Mouse (Mus musculus): ENCODE results near the gene Gfod1. TPM values are rescaled to one million over a fixed set of nuclear protein-coding genes. Genes with fewer than 3 reads are reported as not detected.

Gene Gfod1
- polyA plus RNA-seq, 1 experiment = 4.3 TPM

GRCm38 (mm10) chr13:43158281-43158680, 145.7 kb downstream of the Gfod1 start:
- DNase-seq = no peak
- Histone ChIP-seq H3K36me3 (ENCODE audit: control insufficient read depth, insufficient read depth, low read length) (no peaks in the 10 kb centered on the region; the same call in 1 of the 2 replicates), H3K4me3 (ENCODE audit: control insufficient read depth, insufficient read depth, low read length) (no peak overlapping the region), H3K4me1 (replicated peaks; ENCODE audit: control insufficient read depth, insufficient read depth, low read length) (no peaks in the 10 kb centered on the region), H3K27ac (ENCODE audit: control insufficient read depth, insufficient read depth, low read length) (no peak overlapping the region), H3K27me3 (ENCODE audit: control insufficient read depth, insufficient read depth, low read length) (no peaks in the 10 kb centered on the region)
- TF ChIP-seq CTCF (IDR thresholded peaks at IDR 0.05; ENCODE audit: borderline replicate concordance, control insufficient read depth, extremely low read depth, insufficient read depth, low read length, poor library complexity) (no peak), POLR2A (IDR thresholded peaks at IDR 0.05; ENCODE audit: control insufficient read depth, extremely low read depth, insufficient read depth, low read length, poor library complexity) (no peak)
- WGBS = 94% methylated on average over 5 of the region's 5 CpGs

- 92% methylated on average over 5 of the region's 5 CpGs for WGBS
- Histone ChIP-seq H3K27ac (ENCODE audit: control insufficient read depth, insufficient read depth, low read length) (no peak overlapping the region), H3K4me3 (ENCODE audit: control insufficient read depth, insufficient read depth, low read length) (no peak overlapping the region), H3K4me1 (replicated peaks; ENCODE audit: control insufficient read depth, insufficient read depth, low read length) (no peaks in the 10 kb centered on the region), H3K36me3 (ENCODE audit: control insufficient read depth, insufficient read depth, low read length) (no peaks in the 10 kb centered on the region; the same call in 1 of the 2 replicates), H3K27me3 (ENCODE audit: control insufficient read depth, insufficient read depth, low read length) (no peaks in the 10 kb centered on the region)
- no peak for TF ChIP-seq CTCF (IDR thresholded peaks at IDR 0.05; ENCODE audit: borderline replicate concordance, control insufficient read depth, extremely low read depth, insufficient read depth, low read length, poor library complexity)
- TF ChIP-seq POLR2A (IDR thresholded peaks at IDR 0.05; ENCODE audit: control insufficient read depth, extremely low read depth, insufficient read depth, low read length, poor library complexity) = no peak
- no peak for DNase-seq
These were observed 146.6 kb downstream of the Gfod1 start for GRCm38 (mm10) chr13:43157370-43157769.

- no peaks in the 10 kb centered on the region for H3K36me3 ChIP-seq (ENCODE audit: control insufficient read depth, insufficient read depth, low read length)
- DNase-seq = no peak
- no peaks in the 10 kb centered on the region for H3K4me1 ChIP-seq (replicated peaks; ENCODE audit: control insufficient read depth, insufficient read depth, low read length)
- no peaks in the 10 kb centered on the region for H3K27me3 ChIP-seq (ENCODE audit: control insufficient read depth, insufficient read depth, low read length)
- H3K27ac ChIP-seq (ENCODE audit: control insufficient read depth, insufficient read depth, low read length) = no peak overlapping the region
- 96% methylated on average over 14 of the region's 14 CpGs for WGBS
- no peak for TF ChIP-seq POLR2A (IDR thresholded peaks at IDR 0.05; ENCODE audit: control insufficient read depth, extremely low read depth, insufficient read depth, low read length, poor library complexity)
- no peak for TF ChIP-seq CTCF (IDR thresholded peaks at IDR 0.05; ENCODE audit: borderline replicate concordance, control insufficient read depth, extremely low read depth, insufficient read depth, low read length, poor library complexity)
- H3K4me3 ChIP-seq (ENCODE audit: control insufficient read depth, insufficient read depth, low read length) = no peak overlapping the region
These were observed 151.9 kb downstream of the Gfod1 start for GRCm38 (mm10) chr13:43152005-43152520.

- Histone ChIP-seq H3K27ac (ENCODE audit: control insufficient read depth, insufficient read depth, low read length) (no peak overlapping the region), H3K36me3 (ENCODE audit: control insufficient read depth, insufficient read depth, low read length) (no peaks in the 10 kb centered on the region), H3K27me3 (ENCODE audit: control insufficient read depth, insufficient read depth, low read length) (no peaks in the 10 kb centered on the region), H3K4me3 (ENCODE audit: control insufficient read depth, insufficient read depth, low read length) (no peak overlapping the region), H3K4me1 (replicated peaks; ENCODE audit: control insufficient read depth, insufficient read depth, low read length) (no peaks in the 10 kb centered on the region)
- WGBS = 98% methylated on average over 3 of the region's 3 CpGs
- TF ChIP-seq CTCF (IDR thresholded peaks at IDR 0.05; ENCODE audit: borderline replicate concordance, control insufficient read depth, extremely low read depth, insufficient read depth, low read length, poor library complexity) (no peak), POLR2A (IDR thresholded peaks at IDR 0.05; ENCODE audit: control insufficient read depth, extremely low read depth, insufficient read depth, low read length, poor library complexity) (no peak)
- no peak for DNase-seq
These were observed 154.3 kb downstream of the Gfod1 start for GRCm38 (mm10) chr13:43149661-43150060.

GRCm38 (mm10) chr13:43148692-43149091, 155.3 kb downstream of the Gfod1 start:
- H3K36me3 ChIP-seq (ENCODE audit: control insufficient read depth, insufficient read depth, low read length) = no peaks in the 10 kb centered on the region
- no peak for DNase-seq
- H3K4me3 ChIP-seq (ENCODE audit: control insufficient read depth, insufficient read depth, low read length) = no peak overlapping the region
- WGBS = 83% methylated on average over 4 of the region's 4 CpGs
- H3K27me3 ChIP-seq (ENCODE audit: control insufficient read depth, insufficient read depth, low read length) = no peaks in the 10 kb centered on the region
- H3K27ac ChIP-seq (ENCODE audit: control insufficient read depth, insufficient read depth, low read length) = no peak overlapping the region
- H3K4me1 ChIP-seq (replicated peaks; ENCODE audit: control insufficient read depth, insufficient read depth, low read length) = no peaks in the 10 kb centered on the region
- TF ChIP-seq POLR2A (IDR thresholded peaks at IDR 0.05; ENCODE audit: control insufficient read depth, extremely low read depth, insufficient read depth, low read length, poor library complexity) (no peak), CTCF (IDR thresholded peaks at IDR 0.05; ENCODE audit: borderline replicate concordance, control insufficient read depth, extremely low read depth, insufficient read depth, low read length, poor library complexity) (no peak)

GRCm38 (mm10) chr13:43146515-43147258, 157.3 kb downstream of the Gfod1 start:
- Histone ChIP-seq H3K4me3 (ENCODE audit: control insufficient read depth, insufficient read depth, low read length) (no peak overlapping the region), H3K4me1 (replicated peaks; ENCODE audit: control insufficient read depth, insufficient read depth, low read length) (no peaks in the 10 kb centered on the region), H3K36me3 (ENCODE audit: control insufficient read depth, insufficient read depth, low read length) (no peaks in the 10 kb centered on the region), H3K27me3 (ENCODE audit: control insufficient read depth, insufficient read depth, low read length) (no peaks in the 10 kb centered on the region), H3K27ac (ENCODE audit: control insufficient read depth, insufficient read depth, low read length) (no peak overlapping the region)
- 92% methylated on average over 8 of the region's 8 CpGs for WGBS
- DNase-seq = no peak
- no peak for TF ChIP-seq POLR2A (IDR thresholded peaks at IDR 0.05; ENCODE audit: control insufficient read depth, extremely low read depth, insufficient read depth, low read length, poor library complexity)

Other genes starting within 250 kb of the Gfod1 start
- 8.6 and 14.5 TPM in 2 replicates for gene Tbc1d7, start 132.7 kb downstream of the Gfod1 start, polyA plus RNA-seq (2012; rRNA removed)
- 15.6 and 17.0 TPM in 2 replicates for gene Sirt5, start 61.3 kb upstream of the Gfod1 start, polyA plus RNA-seq (2012; rRNA removed)
- gene Nol7, start 94.2 kb upstream of the Gfod1 start, polyA plus RNA-seq (2012; rRNA removed) = 88.7 and 91.0 TPM in 2 replicates
- gene Ranbp9, start 177.1 kb upstream of the Gfod1 start, polyA plus RNA-seq (2012; rRNA removed) = 26.7 and 35.6 TPM in 2 replicates